Comparison of ENCODE assay signal across 8 mouse cellular contexts in genomic region chr2:113654583-113654982, GRCm38 (mm10).
DNase-seq lines count a peak whose midpoint lies in the region; ATAC-seq and TF ChIP-seq lines count a peak whose summit lies in the region.

No protein-coding gene starts in this region.

- no peaks in the 10 kb centered on the region for H3K9me3 ChIP-seq in heart, embryonic 12.5 days (replicated peaks)
- H3K9me3 ChIP-seq in hindbrain, embryonic 14.5 days (ENCODE audit: control insufficient read depth, low read length) = no peaks in the 10 kb centered on the region
- H3K9me3 ChIP-seq in stomach, postnatal 0 days (ENCODE audit: control insufficient read depth, low read length) = no peaks in the 10 kb centered on the region

- intact Hi-C loops in heart, adult 2 months (cut with DNase I) = no loop called here

- H3K9ac ChIP-seq in heart, adult 2 months (ENCODE audit: low read depth, low read length) = no peak overlapping the region
- no peak overlapping the region for H3K9ac ChIP-seq in heart, embryonic 12.5 days
- no peak overlapping the region for H3K9ac ChIP-seq in hindbrain, embryonic 14.5 days
- H3K9ac ChIP-seq in stomach, postnatal 0 days (ENCODE audit: low read length) = no peak overlapping the region

- TF ChIP-seq EP300 in heart, adult 2 months (IDR thresholded peaks at IDR 0.05; ENCODE audit: insufficient read depth, low read depth, low read length) = no peak
- no peak for TF ChIP-seq EP300 in stomach, postnatal 0 days (optimal IDR thresholded peaks at IDR 0.05)

- ATAC-seq in heart, embryonic 12.5 days (ENCODE audit: insufficient number of reproducible peaks, low FRiP score) = no peak
- ATAC-seq in hindbrain, embryonic 14.5 days (ENCODE audit: low FRiP score) = peak; percentile 73
- ATAC-seq in stomach, postnatal 0 days (ENCODE audit: low FRiP score, low TSS enrichment) = no peak

- H3K79me2 ChIP-seq in heart, adult 2 months (replicated peaks; ENCODE audit: control insufficient read depth, insufficient read depth, low read length) = no peaks in the 10 kb centered on the region

- H3K36me3 ChIP-seq in heart, adult 2 months (ENCODE audit: control insufficient read depth, insufficient read depth, low read length) = no peaks in the 10 kb centered on the region
- no peaks in the 10 kb centered on the region for H3K36me3 ChIP-seq in heart, embryonic 12.5 days
- H3K36me3 ChIP-seq in hindbrain, embryonic 14.5 days (replicated peaks; ENCODE audit: control insufficient read depth, insufficient read depth) = no peaks in the 10 kb centered on the region
- no peaks in the 10 kb centered on the region for H3K36me3 ChIP-seq in stomach, postnatal 0 days (ENCODE audit: control insufficient read depth, insufficient read depth, low read length)

- TF ChIP-seq CTCF in heart, adult 2 months (IDR thresholded peaks at IDR 0.05) = no peak
- no peak for TF ChIP-seq CTCF in stomach, postnatal 0 days (IDR thresholded peaks at IDR 0.05; ENCODE audit: low read depth)

- no peak for TF ChIP-seq POLR2A in heart, adult 2 months (IDR thresholded peaks at IDR 0.05; ENCODE audit: insufficient read depth, low read depth, low read length)

- H3K4me3 ChIP-seq in heart, adult 2 months = no peak overlapping the region
- H3K4me3 ChIP-seq in heart, embryonic 12.5 days = no peak overlapping the region
- no peak overlapping the region for H3K4me3 ChIP-seq in hindbrain, embryonic 14.5 days (replicated peaks; ENCODE audit: low read length)
- H3K4me3 ChIP-seq in stomach, postnatal 0 days (ENCODE audit: low read depth, low read length) = no peak overlapping the region

- H3K27me3 ChIP-seq in heart, adult 2 months (ENCODE audit: control insufficient read depth, insufficient read depth, low read length) = no peaks in the 10 kb centered on the region
- H3K27me3 ChIP-seq in heart, embryonic 12.5 days (replicated peaks) = no peaks in the 10 kb centered on the region
- H3K27me3 ChIP-seq in hindbrain, embryonic 14.5 days (ENCODE audit: control insufficient read depth, insufficient read depth, low read length) = no peaks in the 10 kb centered on the region
- no peaks in the 10 kb centered on the region for H3K27me3 ChIP-seq in stomach, postnatal 0 days (ENCODE audit: control insufficient read depth, insufficient read depth, low read length)

- WGBS in heart, adult 2 months = 31% methylated on average over 6 of the region's 6 CpGs
- 46% methylated on average over 6 of the region's 6 CpGs for WGBS in heart, embryonic 12.5 days
- WGBS in hindbrain, embryonic 14.5 days = 51% methylated on average over 6 of the region's 6 CpGs
- 57% methylated on average over 6 of the region's 6 CpGs for WGBS in stomach, postnatal 0 days

- H3K4me2 ChIP-seq in heart, embryonic 12.5 days = no peak overlapping the region
- no peak overlapping the region for H3K4me2 ChIP-seq in hindbrain, embryonic 14.5 days (replicated peaks)
- no peak overlapping the region for H3K4me2 ChIP-seq in stomach, postnatal 0 days (replicated peaks; ENCODE audit: low read depth)

- peaks cover 10% of the 10 kb centered on the region for H3K4me1 ChIP-seq in heart, adult 2 months (ENCODE audit: control insufficient read depth, insufficient read depth, low read length)
- H3K4me1 ChIP-seq in heart, embryonic 12.5 days (replicated peaks) = peaks cover 13% of the 10 kb centered on the region
- H3K4me1 ChIP-seq in hindbrain, embryonic 14.5 days (replicated peaks; ENCODE audit: control insufficient read depth, insufficient read depth, low read length) = peaks cover 13% of the 10 kb centered on the region
- H3K4me1 ChIP-seq in stomach, postnatal 0 days (replicated peaks; ENCODE audit: control insufficient read depth, insufficient read depth) = no peaks in the 10 kb centered on the region

- H3K27ac ChIP-seq in heart, adult 2 months = no peak overlapping the region
- H3K27ac ChIP-seq in heart, embryonic 12.5 days (ENCODE audit: poor library complexity, severe bottlenecking) = no peak overlapping the region
- 0 out of 2 replicates have a peak overlapping the region, but pooled peaks have one; percentile 4 for H3K27ac ChIP-seq in hindbrain, embryonic 14.5 days
- H3K27ac ChIP-seq in stomach, postnatal 0 days (replicated peaks) = no peak overlapping the region

- peak; percentile 32 to 33 for DNase-seq in heart, adult 2 months
- peak; percentile 51 for DNase-seq in 3134 (ENCODE audit: extremely low read depth, insufficient read length, low spot score)
- peak; percentile 38 for DNase-seq in cerebellum, adult 11 months
- no peak for DNase-seq in hindbrain, embryonic 14.5 days (ENCODE audit: low spot score)
- no peak for DNase-seq in urinary bladder, postnatal 36 days (ENCODE audit: low spot score in 2 of 2)
- no peak for DNase-seq in stomach, postnatal 0 days (ENCODE audit: low spot score)
- DNase-seq in right cerebral cortex, adult 2 months (ENCODE audit: low spot score in 2 of 2) = no peak

Comparison
In these comparisons a context has a peak if more than half of its experiments do, and no peak if none do; other contexts are left out.
1. DNase-seq: peak in heart, adult 2 months (2 of 2), 3134 (single experiment) and cerebellum, adult 11 months (single experiment); none in hindbrain, embryonic 14.5 days (single experiment), urinary bladder, postnatal 36 days (0 of 2), stomach, postnatal 0 days (single experiment) and right cerebral cortex, adult 2 months (0 of 2).